Mouse (Mus musculus): ENCODE data around the gene Cdiptos.

Cdiptos gene

GRCm38 (mm10) chr7:126976878-126977459 lies 1.1 kb upstream of the Cdiptos start:
- no peak for DNase-seq (ENCODE audit: low read depth, low spot score)

GRCm38 (mm10) chr7:126975893-126975949 lies 177 bp downstream of the Cdiptos start, which contains the start of gene Cdipt:
Gene Cdipt (plus strand): TSS chr7:126975914.
- DNase-seq (ENCODE audit: low read depth, low spot score): no peak

GRCm38 (mm10) chr7:126975493-126975892 lies 405 bp downstream of the Cdiptos start:
- no peak for DNase-seq (ENCODE audit: low read depth, low spot score)

DNA sequence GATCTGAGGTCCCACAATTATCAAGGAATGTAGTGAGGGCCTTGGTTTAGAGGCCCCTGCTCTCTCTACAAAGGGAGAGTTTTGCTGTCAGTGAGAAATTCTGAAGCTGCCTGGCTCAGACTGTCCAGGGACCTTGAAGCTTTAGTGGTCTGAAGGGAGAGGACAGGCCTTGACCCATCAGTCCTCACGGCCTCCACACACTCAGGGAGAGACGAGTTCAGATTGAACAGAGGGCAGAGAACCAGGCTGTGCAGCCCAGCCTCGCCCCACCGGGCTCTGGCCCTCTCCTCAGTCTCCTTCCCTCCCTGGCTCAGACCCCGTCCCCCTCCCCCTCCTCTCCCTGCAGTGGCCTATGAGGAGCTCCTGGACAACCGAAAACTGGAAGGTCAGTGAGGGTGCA lies 8.5 kb downstream of the Cdiptos start:
- DNase-seq (ENCODE audit: low read depth, low spot score): no peak

DNA sequence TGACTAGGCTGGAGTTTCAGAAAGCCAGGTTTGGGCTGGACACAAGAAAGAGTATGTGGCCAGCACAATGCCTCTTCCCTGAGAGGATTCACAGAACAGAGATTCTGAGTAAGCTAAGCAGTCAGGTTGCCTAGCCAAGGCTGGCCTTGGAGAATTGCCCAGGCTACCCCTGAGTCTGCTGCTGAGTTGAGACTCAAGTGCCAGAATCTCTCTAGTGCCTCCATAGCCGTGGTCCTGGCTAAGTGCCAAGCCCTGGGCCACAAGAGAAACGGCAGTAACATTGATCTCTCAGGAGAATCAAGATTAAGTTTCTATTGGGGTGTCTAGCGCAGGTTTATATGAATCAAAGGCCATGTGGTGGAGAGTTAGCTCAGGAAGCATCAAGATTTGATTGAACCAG lies 10.3 kb downstream of the Cdiptos start:
- DNase-seq (ENCODE audit: low read depth, low spot score): no peak

- DNase-seq (ENCODE audit: low read depth, low spot score): no peak
Observed at GRCm38 (mm10) chr7:126963548-126964286, 12.2 kb downstream of the Cdiptos start.

DNA sequence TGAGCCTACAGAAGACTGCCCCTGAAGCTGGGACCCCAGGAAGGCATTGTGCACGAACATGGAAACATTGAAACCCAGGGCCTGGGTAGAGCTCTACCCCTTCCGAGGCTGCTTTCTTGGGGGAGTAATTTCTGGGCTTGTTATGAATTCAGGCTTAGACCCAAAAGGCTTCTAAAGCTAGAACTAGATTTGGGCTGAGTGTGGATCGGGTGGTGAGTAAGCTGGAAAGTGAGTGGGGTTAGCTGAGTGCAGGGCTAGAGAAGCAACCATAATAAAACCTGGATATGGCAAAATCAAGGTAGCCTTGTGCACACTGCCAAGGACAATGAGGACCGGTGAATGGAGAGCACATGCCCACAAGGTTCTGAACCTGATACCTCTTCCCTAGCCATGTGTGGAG lies 13.9 kb downstream of the Cdiptos start:
- DNase-seq (ENCODE audit: low read depth, low spot score): no peak

- DNase-seq (ENCODE audit: low read depth, low spot score): no peak
Observed at GRCm38 (mm10) chr7:126961095-126961494, 14.8 kb downstream of the Cdiptos start.

- DNase-seq (ENCODE audit: low read depth, low spot score): no peak
Observed at GRCm38 (mm10) chr7:126959780-126960179, 16.1 kb downstream of the Cdiptos start.

DNA sequence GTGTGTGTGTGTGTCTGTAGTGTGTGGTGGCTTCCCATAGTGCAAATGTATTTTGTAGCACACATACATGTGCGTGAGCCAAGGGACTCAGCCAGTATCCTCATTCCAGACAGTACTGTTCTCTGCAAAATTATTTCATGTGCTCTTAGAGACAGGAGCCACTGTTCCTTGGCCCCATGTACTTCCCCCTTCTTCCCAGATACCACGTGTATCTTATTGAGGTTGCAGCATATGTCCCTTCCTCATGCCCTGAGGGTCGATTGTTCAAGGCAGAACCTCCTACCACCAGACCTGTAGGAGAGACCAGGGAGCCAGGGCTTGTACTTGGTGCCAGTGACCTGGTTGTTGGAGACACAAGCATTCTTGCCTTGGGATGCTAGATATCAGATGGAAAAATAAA lies 20.8 kb downstream of the Cdiptos start:
- DNase-seq (ENCODE audit: low read depth, low spot score): no peak

DNA sequence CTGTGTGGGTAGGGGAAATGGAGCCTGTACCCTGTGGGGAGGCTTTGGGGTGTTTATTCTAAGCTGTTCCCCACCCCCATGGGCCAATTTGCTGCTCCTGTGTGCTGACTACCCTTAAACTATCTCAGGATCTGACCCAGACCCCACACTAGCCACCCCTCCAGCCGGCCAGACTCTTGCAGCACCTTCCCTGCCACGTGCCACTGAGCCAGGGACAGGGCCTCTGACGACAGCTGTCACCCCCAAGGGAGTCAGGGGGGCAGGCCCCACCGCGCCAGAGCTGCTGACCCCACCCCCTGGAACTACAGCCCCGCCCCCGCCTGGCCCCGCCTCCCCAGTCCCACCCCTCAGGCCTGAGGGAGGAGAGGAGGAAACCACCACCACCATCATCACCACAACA lies 23.3 kb downstream of the Cdiptos start:
- DNase-seq (ENCODE audit: low read depth, low spot score): no peak

DNA sequence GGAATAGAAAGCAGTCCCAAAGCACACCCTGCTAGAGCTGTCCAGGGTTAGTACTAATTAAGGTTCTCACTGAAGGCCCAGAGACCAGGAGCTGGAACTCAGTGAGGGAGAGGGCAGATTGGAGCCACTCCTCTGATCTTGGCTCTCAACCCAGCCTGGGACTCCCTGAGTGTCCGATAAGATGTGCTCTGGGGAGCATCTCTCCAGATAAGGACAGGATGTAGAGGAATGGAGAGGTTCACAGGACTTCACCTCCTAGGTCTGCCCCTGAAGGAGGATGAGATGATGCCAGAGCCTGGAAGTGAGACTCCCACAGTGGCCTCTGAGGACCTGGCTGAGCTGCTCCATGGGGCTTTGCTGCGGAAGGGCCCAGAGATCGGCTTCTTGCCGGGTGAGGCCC lies 24.2 kb downstream of the Cdiptos start:
- no peak for DNase-seq (ENCODE audit: low read depth, low spot score)

DNA sequence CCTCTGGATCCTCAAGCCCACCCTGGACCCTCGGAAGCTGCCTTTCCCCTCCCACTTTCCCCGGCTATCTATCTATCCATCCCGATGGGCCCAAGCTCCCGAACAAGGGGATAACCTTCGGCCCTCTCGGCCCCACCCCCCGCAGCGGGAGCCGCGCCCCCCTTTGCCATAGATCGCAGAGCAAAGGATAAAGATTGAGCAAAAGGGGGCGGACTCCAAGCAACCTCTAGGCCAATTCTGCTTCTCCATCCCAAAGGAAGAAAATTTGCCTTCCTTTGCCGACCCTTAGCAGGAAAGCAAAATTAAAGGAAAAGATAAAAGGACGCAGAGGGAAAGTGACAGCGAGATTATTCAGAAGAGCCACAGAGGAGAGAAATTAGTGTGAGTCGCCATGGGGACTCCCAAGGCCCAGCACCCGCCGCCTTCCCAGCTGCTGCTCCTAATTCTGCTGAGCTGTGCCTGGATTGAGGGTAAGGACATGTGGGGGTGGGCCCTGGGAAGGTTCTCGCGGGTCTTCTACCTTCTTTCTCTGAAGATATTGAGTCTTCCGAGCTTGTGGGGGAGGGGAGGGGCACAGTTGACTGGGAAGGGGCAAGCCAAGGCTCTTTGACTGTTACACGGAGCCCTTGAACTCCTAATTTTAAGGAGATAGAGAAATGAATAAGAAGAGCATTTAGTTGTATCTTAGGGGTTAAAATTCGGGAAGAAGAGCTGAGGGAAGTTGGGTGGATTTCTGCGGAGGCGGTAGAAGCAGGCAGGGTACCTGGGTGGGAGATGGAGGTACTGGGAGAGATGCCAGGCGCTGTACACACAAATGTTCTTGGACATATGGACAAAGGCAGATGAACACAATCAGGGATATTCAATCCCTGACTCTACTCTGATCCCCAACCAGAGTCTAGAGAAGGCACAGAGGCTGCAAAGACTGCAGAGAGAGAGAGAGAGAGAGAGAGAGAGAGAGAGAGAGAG lies 25.0 kb downstream of the Cdiptos start:
- no peak for DNase-seq (ENCODE audit: low read depth, low spot score)

DNA sequence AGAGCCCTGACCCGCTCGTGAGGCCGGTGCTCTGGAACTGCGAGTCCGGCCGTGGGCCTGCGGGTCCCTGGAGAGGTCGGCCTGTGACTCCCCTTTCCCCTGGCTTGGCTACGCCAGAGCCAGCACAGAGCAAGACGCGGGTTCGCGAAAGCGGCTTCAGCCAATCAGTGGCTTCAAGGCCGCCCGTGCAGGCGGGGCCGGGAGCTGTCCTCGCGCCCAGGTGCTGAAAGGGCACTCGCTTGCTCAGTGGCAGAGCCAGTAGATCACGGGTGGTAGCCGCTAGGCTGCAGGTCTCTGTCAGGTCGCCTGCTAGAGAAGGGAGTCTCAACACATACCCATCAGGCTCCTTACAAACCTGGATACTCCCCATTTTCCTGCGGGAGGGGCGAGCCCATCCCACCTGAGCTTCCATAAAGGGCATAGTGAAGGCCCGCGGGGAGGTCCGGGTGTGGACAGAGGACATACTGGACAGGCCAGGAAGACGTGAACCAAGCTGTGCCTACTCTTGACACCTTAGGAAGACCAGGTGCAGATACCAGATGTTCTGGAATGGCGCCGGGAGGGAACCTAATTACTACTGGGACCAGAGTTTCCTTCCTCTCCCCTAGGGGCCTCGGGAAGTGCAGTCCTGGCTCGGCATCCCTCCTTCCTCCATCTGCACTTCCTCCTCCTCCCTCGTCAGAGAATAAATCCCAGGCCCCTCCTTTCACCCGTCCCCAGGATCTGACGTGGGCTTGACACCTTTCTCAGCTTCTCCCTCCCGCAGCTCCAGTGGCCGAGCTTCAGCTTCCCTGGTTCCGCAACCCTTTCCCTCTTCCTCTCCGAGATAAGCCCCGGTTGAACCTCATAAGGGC lies 25.9 kb downstream of the Cdiptos start, which contains the start of gene Sez6l2:
TSS of gene Sez6l2 (plus strand) at position 771 of the 854 bp plus-strand sequence.
- peak; percentile 81 for DNase-seq (ENCODE audit: low read depth, low spot score)

DNA sequence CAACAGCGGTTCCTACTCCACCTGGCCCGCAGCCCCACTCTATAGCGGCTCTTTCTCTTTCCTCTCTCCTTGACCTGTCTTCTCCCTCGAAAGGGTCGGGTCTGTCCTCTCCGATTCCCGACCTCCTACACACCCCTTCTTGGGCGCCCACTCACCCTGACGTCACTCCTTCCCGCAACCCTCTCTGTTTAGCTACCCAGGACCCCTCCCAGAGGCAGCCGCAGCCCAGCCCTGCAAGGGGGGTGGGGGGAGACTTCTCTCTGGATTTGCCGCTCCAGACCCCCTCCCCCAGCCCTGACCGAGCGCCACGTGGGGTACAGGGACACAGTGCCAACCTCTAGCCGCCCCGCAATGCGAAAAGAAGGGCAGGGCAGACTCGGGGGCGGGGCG lies 26.5 kb downstream of the Cdiptos start, which contains the start of gene Asphd1:
TSS of gene Asphd1 (minus strand) at position 180 of the 390 bp plus-strand sequence.
- DNase-seq (ENCODE audit: low read depth, low spot score): no peak

- no peak for DNase-seq (ENCODE audit: low read depth, low spot score)
Observed at GRCm38 (mm10) chr7:126948626-126949025, 27.3 kb downstream of the Cdiptos start.

- DNase-seq (ENCODE audit: low read depth, low spot score): no peak
Observed at GRCm38 (mm10) chr7:126946530-126946929, 29.4 kb downstream of the Cdiptos start.

DNA sequence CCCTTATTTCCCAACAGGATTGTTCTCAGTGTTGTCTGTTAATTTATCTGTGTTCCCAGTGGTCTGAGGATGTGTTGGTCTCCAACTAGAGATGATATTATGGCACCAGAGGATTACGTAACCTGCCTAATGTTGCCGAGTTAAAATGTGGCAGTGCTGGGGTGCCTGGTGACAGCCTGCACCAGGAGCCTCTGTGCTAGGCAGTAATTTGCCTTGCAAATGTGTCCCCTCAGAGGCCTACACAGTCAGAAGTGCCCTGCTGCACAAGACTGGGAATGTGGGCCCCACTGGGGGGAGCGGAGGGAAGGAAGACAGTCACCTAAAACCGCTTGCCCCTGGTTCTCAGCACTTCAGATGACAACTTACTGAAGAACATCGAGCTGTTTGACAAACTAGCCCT lies 34.1 kb downstream of the Cdiptos start:
- DNase-seq (ENCODE audit: low read depth, low spot score): no peak

GRCm38 (mm10) chr7:126941171-126941570 lies 34.7 kb downstream of the Cdiptos start:
- DNase-seq (ENCODE audit: low read depth, low spot score): no peak

DNA sequence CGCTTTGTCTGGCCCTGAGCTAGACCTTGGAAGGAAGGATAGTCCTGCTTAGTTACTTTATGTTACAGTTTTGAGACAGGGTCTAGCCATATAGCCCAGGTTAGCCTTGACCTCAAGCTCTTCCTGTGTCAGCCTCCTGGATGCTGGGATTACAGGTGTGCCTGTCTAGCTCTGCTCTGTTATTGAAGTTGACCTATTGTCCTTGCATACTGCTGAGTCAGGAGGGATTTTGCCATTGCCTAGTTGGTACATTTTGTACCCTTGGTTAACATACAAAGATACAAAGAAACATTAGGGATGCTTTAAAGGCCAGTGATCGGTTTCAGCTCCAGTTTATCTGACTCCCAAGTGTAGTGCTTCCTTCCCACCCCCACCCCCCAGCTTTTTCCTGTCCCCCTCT lies 43.2 kb downstream of the Cdiptos start:
- DNase-seq (ENCODE audit: low read depth, low spot score): no peak

- DNase-seq (ENCODE audit: low read depth, low spot score): no peak
Observed at GRCm38 (mm10) chr7:126929046-126929445, 46.9 kb downstream of the Cdiptos start.

Measured in embryo, embryonic 11.5 days (tissue).